Mouse (Mus musculus) layer of hippocampus, postnatal 14 days (tissue): Measurements from ENCODE around the gene Pramel7. TPM values are rescaled to one million over a fixed set of nuclear protein-coding genes. Genes with fewer than 3 reads are reported as not detected.
"Not testable (repeated sequence)": the region's sequence is repeated elsewhere in the genome, so short reads cannot be mapped to it uniquely, and the experiment has no call there.

Experiments used
- DNase-seq, 2 experiments: peaks; one replicate each; pipeline ENCODE4 v3.0.0; 2021 to 2022; ENCODE audit warnings: low spot score in 2 of 2, mixed read lengths in 1 of 2
- long read RNA-seq, 2 experiments: library from polyadenylated mRNA; stranded (forward); transcript quantifications; one replicate each; pipeline ENCODE4 v2.0.0; 2021
- total RNA-seq, 2 experiments: library from RNA; stranded (reverse); gene quantifications; 2 replicates each; pipeline ENCODE4 v1.2.3; 2021

The Pramel7 gene
- not detected for total RNA-seq
- long read RNA-seq, experiment 1, result 0 reads
- long read RNA-seq, experiment 2, result 0 reads

GRCm38 (mm10) chr2:87496993-87497392 lies at the start of gene Pramel7:
Gene Pramel7, minus strand, starts transcription at chr2:87497093.
- not testable (repeated sequence) for DNase-seq

DNA sequence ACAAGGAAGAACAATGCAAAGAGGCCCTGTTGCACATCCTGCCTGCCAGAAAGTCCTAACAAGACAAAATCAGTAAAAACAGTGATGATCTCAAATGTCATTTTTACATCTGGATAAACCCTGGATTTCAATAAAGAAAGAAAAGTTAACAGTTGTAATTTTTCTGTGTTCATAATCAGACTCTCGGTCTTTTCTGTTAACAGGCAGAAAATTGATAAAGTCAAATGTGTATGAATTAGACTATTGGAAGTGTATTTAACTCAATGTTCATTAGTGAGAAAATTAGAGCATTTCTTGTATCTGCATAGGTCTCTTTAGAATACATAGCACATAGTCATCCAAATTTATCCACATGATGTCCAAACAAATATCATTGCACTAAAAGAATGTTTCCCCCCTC lies 48.5 kb upstream of the Pramel7 start, which contains the start of gene Olfr1128:
Gene Olfr1128 (minus strand): TSS at position 101 of the 400 bp plus-strand sequence.
- DNase-seq, result no peak

- DNase-seq, result no peak
Observed at GRCm38 (mm10) chr2:87534826-87535225, 37.9 kb upstream of the Pramel7 start.

DNA sequence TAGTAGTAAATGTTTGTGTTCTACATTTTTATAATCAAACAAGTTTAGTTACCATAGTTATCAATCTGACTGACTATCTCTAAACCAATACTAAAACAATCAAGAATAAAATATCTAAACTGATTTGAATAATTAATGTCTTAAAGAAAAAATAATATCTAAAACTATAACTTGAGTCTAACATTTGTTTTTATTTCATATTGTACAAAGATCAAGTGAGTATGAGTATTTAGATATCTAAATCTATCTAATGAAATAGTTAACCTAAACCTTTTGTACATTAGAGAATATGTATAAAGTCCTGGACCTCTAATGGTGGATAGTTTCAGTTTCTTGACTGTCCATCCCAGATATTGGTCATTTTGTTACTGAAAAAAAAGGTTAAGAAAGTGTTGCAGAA lies 34.6 kb upstream of the Pramel7 start, which contains the start of gene Olfr153:
Gene Olfr153 (plus strand): TSS at position 301 of the 400 bp plus-strand sequence.
- no peak for DNase-seq

DNA sequence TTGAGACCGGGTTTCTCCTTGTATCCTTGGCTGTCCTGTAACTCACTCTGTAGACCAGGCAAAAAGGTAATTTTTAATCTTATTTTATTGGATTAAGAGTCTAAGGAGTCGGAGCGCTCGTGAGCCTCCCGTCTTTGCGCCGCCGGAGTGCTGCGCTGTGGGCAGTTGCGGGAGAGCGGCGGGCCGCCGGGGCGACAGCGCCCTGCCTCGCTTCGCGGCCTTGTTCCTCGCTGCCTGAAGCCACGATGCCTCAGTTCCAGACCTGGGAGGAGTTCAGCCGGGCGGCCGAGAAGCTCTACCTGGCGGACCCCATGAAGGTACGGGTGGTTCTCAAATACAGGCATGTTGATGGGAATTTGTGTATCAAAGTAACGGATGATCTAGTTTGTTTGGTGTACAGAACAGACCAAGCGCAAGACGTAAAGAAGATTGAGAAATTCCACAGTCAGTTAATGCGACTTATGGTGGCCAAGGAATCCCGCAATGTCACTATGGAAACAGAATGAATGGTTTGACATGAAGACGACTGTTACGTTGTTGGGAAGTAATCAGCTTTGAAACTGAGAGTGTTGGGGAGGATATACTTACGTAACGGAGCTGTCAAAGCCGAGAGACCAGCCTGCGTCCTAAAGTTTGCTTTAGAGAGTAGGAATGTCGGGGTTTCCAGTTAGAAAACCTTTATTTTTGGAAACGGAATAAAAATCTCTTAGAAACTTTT lies 29.2 kb upstream of the Pramel7 start:
- DNase-seq, result peak; percentile 0 to 7

DNA sequence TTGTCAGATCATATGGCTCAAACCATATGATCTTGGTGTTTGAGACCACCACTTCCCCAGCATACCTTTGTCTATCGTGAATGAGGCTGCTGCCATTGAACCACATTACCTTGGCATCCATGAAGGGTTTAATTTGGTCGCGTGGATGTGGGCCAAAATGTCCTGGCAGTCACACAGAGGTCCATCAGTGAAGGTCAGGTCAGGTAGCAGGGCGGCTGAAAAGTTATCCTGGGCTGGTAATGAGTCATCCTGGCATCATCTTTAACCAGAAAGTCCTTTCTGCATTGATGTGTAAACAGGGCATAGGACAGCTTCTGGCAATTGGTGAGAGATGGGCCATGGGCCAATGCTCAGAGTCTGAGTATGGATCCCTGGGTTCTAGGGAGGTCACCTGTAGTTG lies 23.8 kb upstream of the Pramel7 start:
- DNase-seq, result no peak

GRCm38 (mm10) chr2:87516581-87516980 lies 19.7 kb upstream of the Pramel7 start:
- DNase-seq, result no peak

GRCm38 (mm10) chr2:87515457-87516060 lies 18.7 kb upstream of the Pramel7 start:
- DNase-seq, result no peak

DNA sequence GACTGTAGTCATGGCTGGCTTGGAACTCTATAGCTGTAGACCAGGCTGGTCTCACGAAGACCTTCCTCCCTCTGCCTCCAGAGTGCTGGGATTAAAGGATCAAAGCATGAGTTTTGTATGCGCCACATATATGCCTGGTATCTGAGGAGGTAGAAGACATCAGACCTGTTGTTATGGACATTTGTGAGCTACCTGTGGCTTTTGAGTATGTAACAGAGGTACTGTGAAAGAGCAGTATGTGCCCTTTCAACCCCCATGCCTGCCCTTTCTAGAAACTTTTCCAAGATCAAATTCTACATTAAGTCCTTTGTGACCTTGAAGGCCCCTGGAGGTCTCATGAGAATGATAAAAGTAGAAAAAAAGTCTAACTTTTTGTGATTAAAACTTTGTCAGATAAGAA lies 18.2 kb upstream of the Pramel7 start:
- no peak for DNase-seq

DNA sequence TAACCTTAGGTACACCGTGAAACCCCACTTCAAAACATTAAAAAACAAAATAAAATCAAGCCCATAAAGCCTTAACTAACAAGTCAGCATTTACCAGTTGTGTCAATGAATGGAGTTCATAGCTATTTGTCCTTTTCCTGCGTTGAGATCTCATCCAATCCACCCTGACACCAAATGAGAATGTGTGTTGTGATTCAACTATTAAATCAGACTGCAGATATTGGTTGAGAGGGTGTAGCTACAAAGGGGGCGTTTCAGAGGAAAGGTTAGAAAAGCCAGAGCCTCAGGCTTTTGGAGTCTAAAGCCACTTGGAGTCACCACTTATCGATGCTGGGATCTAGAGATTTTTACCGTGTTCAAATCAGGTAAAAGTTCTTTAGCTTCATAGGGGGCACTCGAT lies 9.4 kb upstream of the Pramel7 start, which contains the start of gene Pramel6:
Gene Pramel6 (plus strand): TSS at position 301 of the 400 bp plus-strand sequence.
- no peak for DNase-seq

- DNase-seq, result no peak
Observed at GRCm38 (mm10) chr2:87482276-87482675, 14.6 kb downstream of the Pramel7 start.

DNA sequence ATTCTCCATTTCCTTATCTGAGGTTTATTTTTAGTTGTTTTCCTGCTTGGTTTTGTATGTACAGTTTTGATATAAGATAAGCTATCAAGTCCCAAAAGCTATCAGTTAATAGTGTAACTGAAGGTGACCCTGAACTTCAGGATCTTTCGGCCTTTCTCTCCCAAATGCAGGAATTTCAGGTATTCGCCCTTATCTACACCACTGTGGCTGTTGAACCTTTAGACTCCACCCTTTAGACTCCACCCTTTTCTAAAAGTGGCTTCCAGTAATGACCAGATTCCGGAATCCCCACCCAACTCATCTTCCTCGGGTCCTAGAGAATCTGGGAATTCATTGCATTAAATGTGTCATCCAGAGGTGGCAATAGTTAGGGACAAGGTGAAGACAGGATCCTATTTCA lies 15.7 kb downstream of the Pramel7 start:
- DNase-seq, result no peak

DNA sequence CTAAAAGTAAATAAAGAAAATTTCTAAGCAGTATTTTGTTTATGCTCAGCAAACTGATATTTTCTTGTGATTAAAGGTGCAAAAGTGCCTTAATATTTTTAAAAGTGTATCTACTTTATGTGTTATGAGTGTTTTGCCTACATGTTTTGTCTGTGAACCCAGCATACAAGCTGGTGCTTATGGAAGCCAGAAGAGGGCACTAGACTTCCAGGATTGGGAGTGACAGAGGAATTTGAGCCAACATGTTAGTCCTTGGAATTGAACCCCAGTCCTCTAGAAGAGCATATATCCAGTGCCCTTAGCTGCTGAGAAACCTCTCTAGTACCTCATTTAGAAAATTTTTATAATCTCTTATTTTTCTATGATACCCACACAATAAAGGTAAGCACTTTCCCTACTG lies 16.7 kb downstream of the Pramel7 start:
- DNase-seq, result no peak

DNA sequence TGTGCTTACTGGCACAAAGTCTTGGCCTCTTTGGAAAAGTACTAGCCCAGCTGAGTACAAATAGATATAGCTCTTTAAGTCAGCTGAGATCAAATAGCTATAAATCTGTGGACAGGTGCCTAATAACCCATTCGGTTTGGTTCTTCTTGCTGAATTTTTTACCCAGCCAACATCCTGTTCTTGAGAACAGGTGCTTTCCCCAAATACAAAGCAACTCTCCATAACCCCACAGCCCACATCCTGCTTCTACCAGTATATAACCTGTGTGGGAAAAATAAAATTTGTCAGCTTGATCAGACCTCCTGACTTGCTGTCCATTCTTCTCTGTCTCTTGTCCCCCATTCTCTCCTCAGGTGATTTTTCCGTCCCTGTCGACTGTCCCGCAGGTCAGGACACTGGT lies 35.1 kb downstream of the Pramel7 start:
- DNase-seq, result no peak

DNA sequence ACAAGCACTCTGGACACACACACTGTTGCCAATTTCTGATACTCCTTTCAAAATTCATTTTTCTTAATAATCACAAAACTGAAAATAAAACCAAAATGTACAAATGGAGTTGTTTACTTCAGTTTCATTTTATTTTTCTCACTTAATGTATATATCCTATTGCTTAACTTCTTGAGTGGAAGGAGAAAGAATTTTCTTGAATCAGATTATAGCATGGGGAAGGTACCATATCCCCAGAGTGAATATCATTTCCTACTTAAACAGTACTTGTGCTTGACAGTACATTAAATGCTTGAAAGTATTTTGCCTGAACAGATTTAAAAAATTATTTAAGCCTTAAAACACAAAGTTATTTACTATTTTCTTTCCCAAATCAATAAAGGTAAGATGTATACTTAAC lies 43.2 kb downstream of the Pramel7 start, which contains the start of gene Olfr1126:
Gene Olfr1126 (plus strand): TSS at position 301 of the 400 bp plus-strand sequence.
- DNase-seq, result no peak

Other genes with a start within 250 kb of the Pramel7 start
- gene Olfr1115, start 249.1 kb downstream of the Pramel7 start, total RNA-seq, result not detected
- not detected for gene Olfr1116, start 229.6 kb downstream of the Pramel7 start, total RNA-seq
- not detected for gene Olfr1118, start 189.5 kb downstream of the Pramel7 start, total RNA-seq
- gene Olfr1120, start 142.3 kb downstream of the Pramel7 start, total RNA-seq, result not detected
- not detected for gene Olfr1121, start 127.2 kb downstream of the Pramel7 start, total RNA-seq
- not detected for gene Olfr1122, start 111.2 kb downstream of the Pramel7 start, total RNA-seq
- not detected for gene Olfr1123, start 80.5 kb downstream of the Pramel7 start, total RNA-seq
- gene Olfr1124, start 66.8 kb downstream of the Pramel7 start, total RNA-seq, result not detected
- not detected for gene Olfr1126, start 43.1 kb downstream of the Pramel7 start, total RNA-seq
- gene Pramel6, start 9.5 kb upstream of the Pramel7 start, total RNA-seq, result not detected
- not detected for gene Olfr153, start 34.7 kb upstream of the Pramel7 start, total RNA-seq
- gene Olfr1128, start 48.4 kb upstream of the Pramel7 start, total RNA-seq, result not detected
- not detected for gene Olfr1129, start 76.8 kb upstream of the Pramel7 start, total RNA-seq
- gene Olfr1130, start 109.1 kb upstream of the Pramel7 start, total RNA-seq, result not detected
- not detected for gene Olfr1131, start 130.0 kb upstream of the Pramel7 start, total RNA-seq
- not detected for gene Olfr1132, start 140.4 kb upstream of the Pramel7 start, total RNA-seq
- not detected for gene Olfr1133, start 150.3 kb upstream of the Pramel7 start, total RNA-seq
- not detected for gene Olfr1134, start 161.4 kb upstream of the Pramel7 start, total RNA-seq
- gene Olfr1135, start 176.6 kb upstream of the Pramel7 start, total RNA-seq, result not detected
- gene Olfr1136, start 196.9 kb upstream of the Pramel7 start, total RNA-seq, result not detected
- not detected for gene Olfr1137, start 216.1 kb upstream of the Pramel7 start, total RNA-seq
- not detected for gene Olfr1138, start 242.9 kb upstream of the Pramel7 start, total RNA-seq
- gene Olfr1140, start 246.7 kb upstream of the Pramel7 start, total RNA-seq, result not detected